Mouse (Mus musculus) liver, embryonic 14.5 days (tissue): ENCODE data around the gene Ap2a2. TPM values are rescaled to one million over a fixed set of nuclear protein-coding genes. Genes with fewer than 3 reads are reported as not detected.

Experiments used
- ATAC-seq: fragments of 200-750 bp; cut with Nextera tagmentation; 2 replicates; pipeline ENCODE4 v1.8.0; 2017; ENCODE audit warnings: moderate number of reproducible peaks, mild to moderate bottlenecking, moderate library complexity; ENCODE audit not compliant: insufficient read depth
- DNase-seq, 3 experiments: peaks; one replicate each; pipeline ENCODE4 v3.0.0-alpha.2; 2012 to 2013; ENCODE audit warnings: low read depth in 3 of 3, low spot score in 3 of 3
- H3K27ac ChIP-seq: fragments of 300-500 bp; sonication (generic); 2 replicates; pipeline ENCODE4 v1.5.1; 2014; ENCODE audit warnings: moderate library complexity, mild to moderate bottlenecking, control low read depth, inconsistent platforms
- H3K27me3 ChIP-seq: fragments of 300-500 bp; sonication (generic); 2 replicates; pipeline ENCODE4 v1.6.1; 2014; ENCODE audit warnings: mild to moderate bottlenecking, low read length, moderate library complexity; ENCODE audit not compliant: control insufficient read depth, insufficient read depth
- H3K36me3 ChIP-seq: fragments of 300-500 bp; sonication (generic); replicated peaks from 2 replicates; pipeline ENCODE4 v1.6.1; 2014; ENCODE audit warnings: low read depth; ENCODE audit not compliant: control insufficient read depth, insufficient read depth
- H3K4me1 ChIP-seq, 2 experiments: fragments of 200-500 bp in 1 of 2; fragments of 300-500 bp in 1 of 2; sonication (generic) in 1 of 2; replicated peaks; 2 replicates each; pipeline ENCODE4 v1.6.1; 2012 to 2014; ENCODE audit warnings: antibody characterized with exemption in 1 of 2, inconsistent platforms in 1 of 2, low read length in 1 of 2; ENCODE audit not compliant: control insufficient read depth in 2 of 2, insufficient read depth in 2 of 2
- H3K4me2 ChIP-seq: fragments of 300-500 bp; sonication (generic); 2 replicates; pipeline ENCODE4 v1.6.1; 2014; ENCODE audit warnings: low read depth, mild to moderate bottlenecking, control low read depth, moderate library complexity
- H3K4me3 ChIP-seq, 2 experiments: fragments of 200-500 bp in 1 of 2; fragments of 300-500 bp in 1 of 2; sonication (generic) in 1 of 2; 2 replicates each; pipeline ENCODE4 v1.5.1; 2012 to 2014; ENCODE audit warnings: low read depth in 2 of 2, low read length in 2 of 2, mild to moderate bottlenecking in 2 of 2, control low read depth in 1 of 2, inconsistent platforms in 1 of 2, moderate library complexity in 1 of 2; ENCODE audit not compliant: insufficient read depth in 1 of 2
- H3K9ac ChIP-seq: fragments of 300-500 bp; sonication (generic); replicated peaks from 2 replicates; pipeline ENCODE4 v1.6.1; 2014; ENCODE audit warnings: mild to moderate bottlenecking, control low read depth, moderate library complexity
- H3K9me3 ChIP-seq: fragments of 300-500 bp; sonication (generic); 2 replicates; pipeline ENCODE4 v1.6.1; 2016; ENCODE audit warnings: low read length, mixed read lengths; ENCODE audit not compliant: control insufficient read depth
- CTCF ChIP-seq: IDR thresholded peaks from 2 replicates; pipeline ENCODE4 v1.5.1; 2016; ENCODE audit warnings: antibody characterized with exemption, low read depth, control low read depth
- EP300 ChIP-seq: IDR thresholded peaks from 2 replicates; pipeline ENCODE4 v1.6.1; 2016; ENCODE audit warnings: antibody characterized with exemption, low read depth
- WGBS: fragments of 180-500 bp; shearing (Covaris S2); extraction: QIAGEN DNeasy Blood & Tissue Kit; methylation state at CpG from one replicate; pipeline ENCODE4 v1.1.7; 2014; ENCODE audit not compliant: insufficient replicate concordance; 5-methylcytosine and 5-hydroxymethylcytosine counted together
- polyA plus RNA-seq, 2 experiments: library from polyadenylated mRNA; depleted of rRNA in 1 of 2; stranded (reverse) in 1 of 2; unstranded in 1 of 2; fragments of >200 nt; fragmentation: Nextera tagmentation in 1 of 2; extraction: Ambion mirVana in 1 of 2; gene quantifications; 2 replicates each; pipeline versions ENCODE4 v1.2.1 to v1.2.3; 2012 to 2014

Gene Ap2a2
- polyA plus RNA-seq, 2 experiments: 21.0 to 43.2 TPM

- Histone ChIP-seq H3K27me3 (no peaks in the 10 kb centered on the region), H3K36me3 (peaks cover 10% of the 10 kb centered on the region), H3K4me1 (peaks cover 24 to 47% of the 10 kb centered on the region in 2 experiments), H3K9me3 (no peaks in the 10 kb centered on the region), H3K4me3 (no peak overlapping the region), H3K4me2 (no peak overlapping the region; the same call in 1 of the 2 replicates), H3K9ac (no peak overlapping the region), H3K27ac (no peak overlapping the region)
- TF ChIP-seq EP300 (no peak), CTCF (no peak)
- DNase-seq (no peak), ATAC-seq (no peak)
- WGBS: 10% methylated on average over 3 of the region's 3 CpGs
Measured at GRCm38 (mm10) chr7:141574041-141574440, 12.1 kb downstream of the Ap2a2 start.

DNA sequence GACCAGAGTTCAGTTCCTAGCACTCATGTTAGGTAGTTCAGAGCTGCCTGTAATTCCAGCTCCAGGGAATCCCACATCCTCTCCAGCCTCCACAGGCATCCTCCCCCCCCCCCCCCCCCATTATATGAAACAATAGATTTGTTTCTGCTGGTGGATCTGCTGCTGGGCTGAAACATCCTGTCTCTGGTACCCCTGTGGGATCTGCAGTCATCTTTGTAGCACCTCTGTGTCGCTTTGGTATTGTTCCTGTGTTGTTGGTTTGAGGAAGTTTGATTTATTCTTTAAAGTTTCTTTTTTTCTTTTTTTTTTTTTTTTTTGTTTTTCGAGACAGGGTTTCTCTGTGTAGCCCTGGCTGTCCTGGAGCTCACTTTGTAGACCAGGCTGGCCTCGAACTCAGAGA, 13.5 kb downstream of the Ap2a2 start:
- no peak overlapping the region for H3K4me2 ChIP-seq
- peaks cover 29 to 48% of the 10 kb centered on the region in 2 experiments for H3K4me1 ChIP-seq
- H3K4me3 ChIP-seq: no peak overlapping the region
- no peak for TF ChIP-seq CTCF
- TF ChIP-seq EP300: no peak
- WGBS: 76% methylated on average over 3 of the region's 3 CpGs
- DNase-seq (no peak), ATAC-seq (no peak)
- H3K27me3 ChIP-seq: no peaks in the 10 kb centered on the region
- no peaks in the 10 kb centered on the region for H3K9me3 ChIP-seq
- H3K9ac ChIP-seq: no peak overlapping the region
- H3K36me3 ChIP-seq: peaks cover 7% of the 10 kb centered on the region; the same call in 1 of the 2 replicates
- no peak overlapping the region for H3K27ac ChIP-seq

DNA sequence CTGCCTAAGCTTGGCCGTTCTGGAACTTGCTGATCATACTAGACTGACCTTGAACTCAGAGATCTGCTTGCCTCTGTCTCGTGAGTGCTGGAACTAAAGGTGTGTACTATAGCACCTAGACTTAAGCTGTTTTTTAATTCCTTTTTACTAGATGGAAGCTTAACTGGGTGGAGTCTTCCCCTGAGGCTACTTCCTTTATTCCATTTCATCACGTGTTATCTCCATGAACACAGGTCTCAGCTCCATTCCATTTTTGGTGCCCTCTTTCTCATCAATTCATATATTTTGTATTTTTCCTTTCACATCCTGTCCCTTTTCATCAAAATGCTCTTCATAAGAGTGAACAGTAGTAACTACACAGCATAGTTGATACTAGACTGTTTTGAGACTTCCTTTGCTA, 15.8 kb downstream of the Ap2a2 start:
- Histone ChIP-seq H3K27ac (peak overlapping the region; percentile 39), H3K4me1 (peaks cover 38 to 57% of the 10 kb centered on the region in 2 experiments), H3K9me3 (no peaks in the 10 kb centered on the region), H3K9ac (peak overlapping the region; percentile 9; the same call in 1 of the 2 replicates), H3K4me2 (peak overlapping the region; percentile 31), H3K4me3 (no peak overlapping the region), H3K27me3 (no peaks in the 10 kb centered on the region), H3K36me3 (peaks cover 5% of the 10 kb centered on the region)
- ATAC-seq (no peak), DNase-seq (no peak)
- 36% methylated on average over 3 of the region's 3 CpGs for WGBS
- TF ChIP-seq CTCF: no peak
- no peak for TF ChIP-seq EP300

- TF ChIP-seq CTCF: no peak
- Histone ChIP-seq H3K9me3 (no peaks in the 10 kb centered on the region), H3K9ac (no peak overlapping the region; the same call in 1 of the 2 replicates), H3K4me3 (no peak overlapping the region), H3K4me2 (no peak overlapping the region), H3K4me1 (peaks cover 45 to 61% of the 10 kb centered on the region in 2 experiments), H3K36me3 (peaks cover 5% of the 10 kb centered on the region), H3K27me3 (no peaks in the 10 kb centered on the region), H3K27ac (peak overlapping the region; percentile 39; the same call in 1 of the 2 replicates)
- 72% methylated on average over 1 of the region's 1 CpGs for WGBS
- no peak for DNase-seq
- ATAC-seq: no peak
Measured at GRCm38 (mm10) chr7:141578511-141578910, 16.5 kb downstream of the Ap2a2 start.

DNA sequence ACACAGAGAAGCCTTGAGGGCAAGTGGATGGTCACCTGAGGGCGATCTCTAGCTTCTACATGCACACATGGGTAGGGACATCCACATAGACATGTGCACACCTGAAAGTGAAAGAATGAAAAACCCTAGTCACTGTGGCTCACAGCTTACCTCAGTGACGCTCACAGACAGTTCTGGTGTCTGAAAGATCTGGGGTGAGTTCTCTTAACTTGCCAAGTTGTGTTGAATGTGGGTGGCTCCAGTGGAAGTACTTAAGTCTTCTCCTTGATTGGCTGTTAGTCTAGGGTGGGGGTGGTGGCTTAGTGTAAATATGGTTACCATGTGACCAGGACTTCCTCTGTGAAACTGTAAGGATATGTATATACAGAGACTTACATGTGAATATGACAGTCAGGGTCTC, 17.0 kb downstream of the Ap2a2 start:
- no peak overlapping the region for H3K4me3 ChIP-seq
- H3K9ac ChIP-seq: no peak overlapping the region
- WGBS: 77% methylated on average over 2 of the region's 2 CpGs
- no peak overlapping the region for H3K27ac ChIP-seq
- H3K9me3 ChIP-seq: no peaks in the 10 kb centered on the region
- no peak for ATAC-seq
- no peak for DNase-seq
- H3K4me1 ChIP-seq: peaks cover 46 to 61% of the 10 kb centered on the region in 2 experiments
- H3K4me2 ChIP-seq: no peak overlapping the region
- TF ChIP-seq CTCF: no peak
- TF ChIP-seq EP300: no peak
- H3K36me3 ChIP-seq: peaks cover 3% of the 10 kb centered on the region
- no peaks in the 10 kb centered on the region for H3K27me3 ChIP-seq
